Mouse (Mus musculus) layer of hippocampus, adult 2 months (tissue): ENCODE data around the gene Pex5. TPM values are rescaled to one million over a fixed set of nuclear protein-coding genes. Genes with fewer than 3 reads are reported as not detected.
"Not testable (repeated sequence)": the region's sequence is repeated elsewhere in the genome, so short reads cannot be mapped to it uniquely, and the experiment has no call there.

ENCODE experiments used
- DNase-seq, 2 experiments: peaks; one replicate each; pipeline ENCODE4 v3.0.0; 2022; ENCODE audit warnings: low spot score in 2 of 2
- H3K27ac ChIP-seq: fragments of 200-600 bp; 2 replicates; pipeline ENCODE4 v1.8.1; 2022
- H3K4me3 ChIP-seq: fragments of 200-600 bp; 2 replicates; pipeline ENCODE4 v1.8.1; 2022; ENCODE audit warnings: mild to moderate bottlenecking
- CTCF ChIP-seq: fragments of 200-600 bp; conservative IDR thresholded peaks from 2 replicates; pipeline ENCODE4 v1.8.1; 2022; ENCODE audit warnings: antibody characterized with exemption, mild to moderate bottlenecking, moderate library complexity
- total RNA-seq, 2 experiments: library from RNA; stranded (reverse); gene quantifications; 2 replicates each; pipeline ENCODE4 v1.2.3; 2021

Gene Pex5
- total RNA-seq, 2 experiments from 2014 or later, result 50.1 to 53.5 TPM

DNA sequence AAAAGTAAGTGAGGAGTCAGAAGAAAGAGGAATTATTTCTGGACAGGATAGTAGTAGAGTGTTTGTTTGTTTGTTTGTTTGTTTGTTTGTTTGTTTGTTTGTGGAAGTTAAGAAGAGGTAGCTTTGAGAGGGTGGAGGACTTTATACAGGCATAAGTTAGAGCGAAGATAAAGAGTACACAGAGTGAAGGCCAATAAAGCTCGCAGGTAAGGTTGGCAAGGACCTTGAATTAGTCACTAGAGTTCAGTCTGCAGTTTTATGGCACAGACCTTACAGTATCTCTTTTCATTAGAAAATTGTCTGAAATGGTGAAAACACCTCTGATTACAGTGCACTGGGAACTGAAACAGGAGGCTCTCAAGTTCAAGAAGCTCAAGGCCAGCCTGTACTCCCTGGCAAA, 31.2 kb upstream of the Pex5 start:
- DNase-seq, result no peak
- TF ChIP-seq CTCF, result no peak
- Histone ChIP-seq H3K27ac (no peak overlapping the region), H3K4me3 (no peak overlapping the region)

DNA sequence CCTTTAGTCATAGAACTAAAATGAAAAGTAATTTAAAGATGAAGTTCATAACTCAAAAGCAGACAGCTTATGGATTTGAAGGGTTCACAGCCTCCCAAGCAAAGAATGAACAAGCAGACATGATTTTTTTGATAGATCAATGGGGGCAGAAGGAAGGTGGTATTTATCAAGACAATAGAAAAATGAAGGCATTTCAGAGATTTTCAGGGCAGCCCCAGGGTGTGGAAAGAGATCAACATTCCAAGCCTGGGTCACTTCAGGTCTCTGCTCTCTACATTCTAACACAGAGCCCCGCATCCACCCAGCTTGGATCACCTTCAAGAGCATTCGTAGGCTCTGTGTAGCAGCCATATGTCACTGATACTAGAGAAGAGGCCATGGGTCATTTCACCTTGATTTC, 28.5 kb upstream of the Pex5 start:
- no peak for TF ChIP-seq CTCF
- H3K4me3 ChIP-seq, result no peak overlapping the region
- no peak for DNase-seq
- H3K27ac ChIP-seq, result no peak overlapping the region

DNA sequence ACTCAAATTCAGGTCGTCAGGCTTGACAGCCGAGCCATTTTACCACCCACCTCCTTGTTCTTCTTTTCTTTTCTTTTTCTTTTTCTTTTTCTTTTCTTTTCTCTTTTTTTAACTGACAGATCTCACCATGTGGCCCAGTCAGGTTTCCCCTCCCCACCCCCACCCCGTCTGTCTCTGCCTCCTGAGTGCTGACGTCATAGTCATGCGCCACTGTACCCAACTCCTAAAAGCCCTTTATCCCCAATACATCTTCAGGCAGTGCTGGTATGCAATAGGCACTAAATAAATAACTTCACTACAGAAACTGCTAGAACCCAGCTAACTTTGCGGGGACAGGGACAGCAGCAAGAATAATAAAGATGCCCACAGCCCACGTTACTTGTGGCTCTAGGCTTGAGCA, 21.4 kb upstream of the Pex5 start:
- TF ChIP-seq CTCF, result no peak
- Histone ChIP-seq H3K27ac (no peak overlapping the region), H3K4me3 (no peak overlapping the region)
- DNase-seq, result no peak

DNA sequence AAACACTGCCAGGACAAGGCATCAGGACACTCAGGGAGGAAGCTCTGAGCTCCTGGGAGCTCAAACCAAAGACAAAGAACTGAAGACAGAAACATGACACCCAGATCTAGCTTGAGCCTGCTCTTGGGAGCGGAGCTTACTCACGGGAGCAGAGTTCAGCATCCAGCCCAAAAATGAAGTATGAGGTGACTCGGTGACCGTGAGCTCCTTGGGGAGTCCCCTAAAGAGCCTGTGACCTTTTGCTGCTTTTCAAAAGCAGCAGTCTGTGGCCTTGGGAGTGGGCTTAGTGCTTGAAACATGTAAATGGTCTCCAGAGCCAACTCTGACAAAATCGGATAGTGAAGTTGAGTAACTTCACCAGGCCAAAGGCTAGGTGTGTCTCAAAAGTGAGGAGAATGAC, 20.3 kb upstream of the Pex5 start:
- H3K4me3 ChIP-seq, result no peak overlapping the region
- no peak for DNase-seq
- TF ChIP-seq CTCF, result no peak
- no peak overlapping the region for H3K27ac ChIP-seq

DNA sequence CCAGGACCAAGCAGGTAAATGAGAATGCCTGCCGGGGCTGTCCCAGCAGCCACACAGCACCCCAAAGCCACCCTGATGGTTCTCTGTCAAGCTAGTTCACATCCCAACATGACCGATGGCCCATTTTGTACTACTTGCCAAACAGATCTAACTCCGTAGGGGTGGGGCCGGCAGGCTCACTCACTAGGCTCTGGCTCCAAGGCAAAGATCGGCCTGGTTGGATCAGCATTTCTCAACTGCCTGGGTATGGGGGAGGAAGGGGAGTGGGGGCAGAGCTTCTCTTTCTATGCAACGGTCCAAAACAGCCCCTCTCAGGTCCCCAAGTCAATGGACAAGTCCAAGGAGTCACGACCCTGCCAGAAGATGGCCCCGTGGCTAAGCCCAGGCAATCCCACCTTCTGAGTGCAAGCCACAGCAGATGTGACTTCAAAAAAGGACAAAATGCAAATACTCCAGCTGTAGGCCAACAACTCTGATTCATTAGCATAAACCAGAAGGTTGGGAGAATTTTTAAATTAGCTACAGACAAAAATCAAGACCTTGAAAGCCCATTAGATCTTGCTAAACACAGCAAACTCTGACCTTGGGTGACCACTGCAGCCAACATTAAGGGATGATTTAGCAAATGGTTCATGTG, 18.9 kb upstream of the Pex5 start:
- TF ChIP-seq CTCF, result no peak
- no peak for DNase-seq
- Histone ChIP-seq H3K4me3 (no peak overlapping the region), H3K27ac (no peak overlapping the region)

DNA sequence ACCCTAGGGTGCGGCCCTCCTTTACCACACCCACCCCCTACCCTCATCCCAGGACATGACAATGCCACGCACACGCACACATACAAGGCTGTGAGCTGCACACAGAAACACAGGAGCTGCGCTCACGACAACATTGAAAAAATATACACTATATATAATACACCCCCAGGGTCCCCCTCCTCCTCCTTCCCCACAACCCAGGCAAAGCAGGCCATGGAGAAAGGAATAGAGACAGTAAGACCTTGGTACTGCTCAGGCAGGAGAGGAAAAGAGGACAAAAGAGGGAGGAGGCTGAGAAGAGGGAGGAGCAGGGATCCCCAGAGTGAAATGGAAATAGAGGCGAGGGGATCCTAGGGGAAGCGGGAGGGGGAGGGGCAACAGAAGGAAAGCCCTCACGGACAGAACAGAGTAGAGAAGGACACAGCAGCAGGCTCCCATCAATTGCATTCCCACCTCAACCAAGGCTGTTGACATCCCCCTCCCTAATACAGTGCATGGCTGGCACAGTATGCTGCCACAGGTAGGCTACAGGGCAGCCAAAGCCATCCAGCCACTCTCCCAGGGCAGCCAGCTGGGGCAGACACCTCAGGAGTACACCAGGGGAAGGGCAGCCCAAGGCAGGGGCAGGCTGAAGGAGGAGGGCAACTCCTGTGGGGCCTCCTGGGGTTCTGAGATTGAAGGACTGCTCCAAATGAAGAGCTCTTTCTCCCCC, 16.1 kb upstream of the Pex5 start:
- DNase-seq, result no peak
- no peak overlapping the region for H3K27ac ChIP-seq
- no peak overlapping the region for H3K4me3 ChIP-seq
- no peak for TF ChIP-seq CTCF

DNA sequence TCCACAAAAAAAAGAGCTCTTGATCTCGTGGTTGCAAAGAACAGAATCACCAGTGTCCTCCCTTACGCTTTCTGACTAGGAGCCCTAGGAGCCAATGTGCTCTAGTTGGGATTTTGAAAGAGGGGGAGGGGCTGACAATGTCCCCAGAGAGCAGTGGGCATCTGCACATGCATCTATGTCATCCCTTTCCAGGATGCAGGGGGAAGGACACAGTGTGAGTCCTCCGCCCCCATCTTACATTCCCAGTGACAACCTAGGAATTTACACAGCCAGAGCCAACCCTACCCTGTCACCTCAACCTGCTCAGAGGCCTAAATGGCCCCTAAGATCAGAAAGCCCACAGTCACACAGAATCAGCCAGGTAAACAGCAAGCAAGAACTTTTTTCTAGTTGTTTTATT, 15.5 kb upstream of the Pex5 start:
- Histone ChIP-seq H3K27ac (no peak overlapping the region), H3K4me3 (no peak overlapping the region)
- no peak for TF ChIP-seq CTCF
- DNase-seq, result no peak

DNA sequence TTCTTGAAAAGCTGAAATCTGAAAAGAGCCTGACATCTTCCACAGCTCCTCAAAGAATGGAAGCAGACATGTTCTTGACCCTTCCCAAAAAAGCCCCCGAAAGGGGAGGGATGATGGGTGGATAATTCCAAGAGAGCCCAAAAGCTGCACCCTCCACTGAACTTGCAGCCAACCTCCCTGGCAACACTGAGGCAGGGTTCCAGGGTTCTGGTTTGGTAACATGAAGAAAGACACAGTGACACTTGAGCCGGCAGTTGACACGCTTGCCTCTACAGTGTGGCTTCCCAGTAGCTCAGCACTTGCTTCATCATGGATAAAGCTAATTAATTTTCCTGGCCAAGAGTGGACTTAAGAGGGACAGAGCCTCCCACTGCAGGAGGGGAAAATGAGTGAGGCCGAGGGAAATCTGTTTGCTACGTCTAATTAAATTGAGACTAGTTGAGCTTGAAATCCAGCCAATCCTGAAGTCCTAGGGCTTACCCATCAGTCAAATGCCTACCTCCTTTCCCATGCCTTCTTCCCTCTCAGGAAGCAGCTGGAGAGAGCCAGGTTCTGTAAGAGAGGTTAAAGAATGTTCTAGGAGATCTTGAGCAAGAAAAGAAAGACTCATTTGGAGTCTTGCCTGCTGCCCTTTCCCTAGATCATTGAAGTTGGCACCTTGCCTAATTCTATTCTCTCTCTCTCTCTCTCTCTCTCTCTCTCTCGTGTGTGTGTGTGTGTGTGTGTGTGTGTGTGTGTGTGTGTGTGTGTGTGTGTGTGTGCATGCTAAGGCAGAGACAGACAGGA, 13.1 kb upstream of the Pex5 start:
- no peak for DNase-seq
- TF ChIP-seq CTCF, result no peak
- Histone ChIP-seq H3K4me3 (no peak overlapping the region), H3K27ac (peak overlapping the region; percentile 36; the same call in 1 of the 2 replicates)

DNA sequence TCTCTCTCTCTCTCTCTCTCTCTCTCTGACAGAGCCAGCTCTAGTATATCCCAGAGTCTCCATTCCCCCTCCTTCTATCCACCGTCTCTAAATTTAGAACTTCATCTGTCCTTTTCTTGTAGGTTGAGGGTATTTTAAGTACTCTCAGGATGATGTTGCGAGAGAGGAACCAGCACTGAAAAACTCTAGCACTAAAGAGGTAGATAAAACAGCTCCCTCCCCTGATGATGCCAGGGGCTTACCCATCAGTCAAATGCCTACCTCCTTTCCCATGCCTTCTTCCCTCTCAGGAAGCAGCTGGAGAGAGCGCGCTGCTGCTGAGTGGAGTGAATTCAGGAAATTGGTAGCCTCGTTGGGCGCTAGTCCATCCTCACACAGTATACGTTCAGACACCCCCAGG, 12.4 kb upstream of the Pex5 start:
- peak overlapping the region; percentile 36; the same call in 1 of the 2 replicates for H3K27ac ChIP-seq
- DNase-seq, result no peak
- TF ChIP-seq CTCF, result no peak
- no peak overlapping the region for H3K4me3 ChIP-seq

DNA sequence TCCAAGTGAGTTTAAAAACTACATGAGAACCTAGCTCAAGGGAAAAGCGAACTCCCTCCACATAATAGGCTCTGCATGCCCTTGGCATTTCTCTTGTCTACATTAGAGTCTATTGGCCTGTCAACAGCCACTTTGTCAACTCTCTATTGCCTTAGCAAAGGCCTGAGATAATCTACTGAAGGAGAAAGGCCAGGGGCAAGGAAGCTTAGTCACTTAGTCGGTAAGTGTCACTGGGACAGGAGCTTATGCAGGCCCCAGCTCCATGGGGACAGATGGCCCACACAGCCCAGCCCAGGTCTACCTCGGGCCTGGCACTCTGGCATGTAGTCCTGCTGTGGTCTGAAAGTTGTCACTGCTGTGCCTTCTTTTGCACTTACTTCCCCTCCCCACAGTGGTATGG, 11.7 kb upstream of the Pex5 start:
- Histone ChIP-seq H3K27ac (no peak overlapping the region), H3K4me3 (no peak overlapping the region)
- TF ChIP-seq CTCF, result no peak
- DNase-seq, result no peak

DNA sequence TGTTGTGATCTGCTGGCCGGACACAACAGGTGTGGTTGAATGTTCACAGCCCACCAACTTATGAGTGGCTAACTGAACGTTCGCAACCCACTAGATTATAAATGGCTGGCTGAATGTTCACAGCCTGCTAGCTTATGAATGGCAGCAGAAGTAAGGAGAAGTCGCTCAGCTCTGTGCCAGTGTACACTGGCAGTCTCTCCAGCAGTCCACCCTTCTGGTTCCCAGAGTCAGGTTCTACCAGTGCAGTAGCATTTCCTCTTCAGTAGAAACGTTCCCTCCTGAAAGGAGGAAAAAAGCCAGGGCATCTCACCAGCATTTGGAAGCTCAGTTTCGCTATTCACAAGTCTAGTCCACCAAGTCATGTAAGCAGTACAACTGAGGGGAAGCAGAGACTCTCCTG, 10.7 kb upstream of the Pex5 start:
- no peak overlapping the region for H3K4me3 ChIP-seq
- H3K27ac ChIP-seq, result no peak overlapping the region
- no peak for TF ChIP-seq CTCF
- no peak for DNase-seq

DNA sequence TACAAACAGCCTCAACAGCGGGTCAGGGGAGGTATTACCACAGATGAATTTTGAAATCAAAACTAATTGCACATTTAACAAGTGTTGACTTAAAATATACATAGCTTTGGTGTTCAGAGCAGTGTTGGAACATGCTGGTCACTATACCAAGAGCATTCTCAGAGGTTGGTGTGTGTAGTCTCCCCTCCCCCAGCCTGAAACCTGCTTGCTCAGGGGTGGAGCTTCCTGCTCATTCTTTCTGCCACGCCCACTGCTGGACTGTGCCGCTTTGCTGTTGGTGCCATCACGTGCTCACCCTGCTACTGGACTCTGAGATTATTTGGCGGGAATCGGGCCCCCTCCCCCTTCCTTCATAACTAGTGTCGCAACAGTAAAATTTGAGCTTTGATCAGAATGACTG, 10.2 kb upstream of the Pex5 start:
- H3K4me3 ChIP-seq, H3K27ac ChIP-seq, DNase-seq: not testable (repeated sequence)

DNA sequence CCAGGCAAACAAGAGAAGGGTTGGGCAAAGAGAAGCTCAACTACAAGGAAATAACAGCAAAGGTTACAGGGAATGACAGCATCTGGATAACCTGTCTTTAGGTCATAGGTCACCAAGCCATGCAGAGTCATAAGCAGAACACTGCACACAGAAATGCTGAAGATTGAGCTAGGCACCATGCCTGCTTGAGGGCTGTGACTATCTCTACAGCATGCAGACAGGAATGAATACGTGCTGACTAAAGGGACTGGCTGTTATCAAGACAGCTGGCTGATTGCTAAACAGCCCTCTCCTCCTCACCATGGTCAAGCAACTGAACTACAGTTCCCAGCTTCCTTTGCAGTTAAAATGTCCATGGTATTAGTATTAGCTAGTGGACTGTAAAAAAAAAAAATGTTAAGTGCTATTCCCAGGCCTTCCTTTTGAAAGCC, 9.2 kb upstream of the Pex5 start:
- no peak overlapping the region for H3K4me3 ChIP-seq
- no peak for DNase-seq
- TF ChIP-seq CTCF, result no peak

DNA sequence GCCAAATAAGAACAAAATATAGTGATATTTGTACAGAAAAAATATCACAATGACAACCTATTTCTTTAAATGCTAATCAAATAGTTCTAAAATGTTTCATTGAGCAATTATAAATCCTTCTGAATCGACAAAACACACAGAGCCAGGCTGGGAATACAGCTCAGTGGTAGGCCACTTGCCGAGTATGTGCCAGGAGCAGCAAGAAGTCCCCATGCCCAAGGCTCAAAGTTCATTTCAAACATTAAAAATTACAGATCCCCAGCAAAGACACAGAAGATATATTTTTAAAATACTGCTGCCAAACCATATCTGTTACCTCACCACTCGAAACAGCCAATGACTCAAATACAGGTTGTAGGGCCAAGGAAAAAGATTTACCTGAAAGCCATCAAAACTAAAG, 3.8 kb upstream of the Pex5 start:
- no peak for TF ChIP-seq CTCF
- no peak overlapping the region for H3K4me3 ChIP-seq
- no peak for DNase-seq
- H3K27ac ChIP-seq, result no peak overlapping the region

More for the DNA sequence above, 9.2 kb upstream of the Pex5 start:
- H3K27ac ChIP-seq, result no peak overlapping the region
